ENCODE assay signal across 8 mouse cellular contexts in the genomic region with DNA sequence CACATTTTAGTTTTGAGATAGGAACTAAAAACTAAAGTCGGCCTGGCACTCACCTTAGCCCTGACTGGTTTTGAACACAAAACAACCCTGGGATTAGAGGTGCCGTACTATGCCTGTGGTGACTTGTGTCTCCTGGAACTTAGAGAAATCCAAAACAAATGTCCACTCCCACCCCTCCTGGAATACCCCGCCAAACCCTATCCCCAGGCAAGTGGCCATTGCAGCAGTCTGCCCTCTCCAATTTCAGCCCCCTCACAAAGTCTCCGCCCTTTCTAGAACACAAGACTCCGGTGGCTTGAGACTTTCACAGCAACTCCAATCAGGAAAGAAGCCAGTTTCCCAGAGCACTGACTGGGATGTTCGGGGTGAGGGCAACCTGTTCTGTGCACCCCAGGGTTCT. TPM values are rescaled to one million over a fixed set of nuclear protein-coding genes. Genes with fewer than 3 reads are reported as not detected.
DNase-seq lines count a peak whose midpoint lies in the region; ATAC-seq lines count a peak whose summit lies in the region.

A gene (plus strand): TSS at position 275 of the 400 bp plus-strand sequence.

- DNase-seq in kidney, postnatal 25 days: no peak
- DNase-seq in adrenal gland, adult 2 months: no peak
- DNase-seq in hindbrain, embryonic 14.5 days (ENCODE audit: low spot score): no peak
- DNase-seq in spleen, postnatal 14 days (ENCODE audit: low spot score in 2 of 2): no peak
- no peak for DNase-seq in lung, adult 18-20 months

- H3K4me1 ChIP-seq in kidney, embryonic 15.5 days: peaks cover 18% of the 10 kb centered on the region
- peaks cover 12% of the 10 kb centered on the region for H3K4me1 ChIP-seq in forebrain, embryonic 16.5 days (replicated peaks; ENCODE audit: control insufficient read depth, insufficient read depth, low read length)
- peaks cover 11% of the 10 kb centered on the region for H3K4me1 ChIP-seq in hindbrain, embryonic 14.5 days (replicated peaks; ENCODE audit: control insufficient read depth, insufficient read depth, low read length)
- peaks cover 40% of the 10 kb centered on the region for H3K4me1 ChIP-seq in liver, embryonic 16.5 days (ENCODE audit: control insufficient read depth, low read depth, low read length)

- no peaks in the 10 kb centered on the region for H3K9me3 ChIP-seq in kidney, embryonic 15.5 days (replicated peaks)
- H3K9me3 ChIP-seq in forebrain, embryonic 16.5 days (ENCODE audit: control insufficient read depth, low read length): no peaks in the 10 kb centered on the region
- H3K9me3 ChIP-seq in hindbrain, embryonic 14.5 days (ENCODE audit: control insufficient read depth, low read length): no peaks in the 10 kb centered on the region
- no peaks in the 10 kb centered on the region for H3K9me3 ChIP-seq in liver, embryonic 16.5 days (replicated peaks; ENCODE audit: control insufficient read depth, low read length)

- peak within 1 kb of the TSS; percentile 82 for H3K4me3 ChIP-seq in kidney, embryonic 15.5 days (replicated peaks)
- peak within 1 kb of the TSS; percentile 91 for H3K4me3 ChIP-seq in forebrain, embryonic 16.5 days (replicated peaks; ENCODE audit: low read length)
- H3K4me3 ChIP-seq in hindbrain, embryonic 14.5 days (replicated peaks; ENCODE audit: low read length): peak within 1 kb of the TSS; percentile 93
- H3K4me3 ChIP-seq in liver, embryonic 16.5 days (ENCODE audit: low read depth, low read length): peak within 1 kb of the TSS; percentile 92

- H3K4me2 ChIP-seq in kidney, embryonic 15.5 days: peak within 1 kb of the TSS; percentile 80
- peak within 1 kb of the TSS; percentile 87 for H3K4me2 ChIP-seq in forebrain, embryonic 16.5 days (ENCODE audit: low read length)
- H3K4me2 ChIP-seq in hindbrain, embryonic 14.5 days (replicated peaks): peak within 1 kb of the TSS; percentile 90
- H3K4me2 ChIP-seq in liver, embryonic 16.5 days (ENCODE audit: low read depth, low read length): peak within 1 kb of the TSS; percentile 84

- H3K9ac ChIP-seq in kidney, embryonic 15.5 days: peak within 1 kb of the TSS; percentile 93
- H3K9ac ChIP-seq in forebrain, embryonic 16.5 days (replicated peaks; ENCODE audit: low read depth, low read length): peak within 1 kb of the TSS; percentile 98
- peak within 1 kb of the TSS; percentile 96 for H3K9ac ChIP-seq in hindbrain, embryonic 14.5 days
- H3K9ac ChIP-seq in liver, embryonic 16.5 days (ENCODE audit: low read depth, low read length): peak within 1 kb of the TSS; percentile 98

- peak within 1 kb of the TSS; percentile 60 for H3K27ac ChIP-seq in kidney, embryonic 15.5 days
- H3K27ac ChIP-seq in forebrain, embryonic 16.5 days (ENCODE audit: low read length): peak within 1 kb of the TSS; percentile 18; the same call in 1 of the 2 replicates
- peak within 1 kb of the TSS; percentile 74 for H3K27ac ChIP-seq in hindbrain, embryonic 14.5 days
- H3K27ac ChIP-seq in liver, embryonic 16.5 days (ENCODE audit: low read length): peak within 1 kb of the TSS; percentile 97

- peaks cover 23% of the 10 kb centered on the region for H3K36me3 ChIP-seq in kidney, embryonic 15.5 days
- no peaks in the 10 kb centered on the region for H3K36me3 ChIP-seq in forebrain, embryonic 16.5 days (ENCODE audit: control insufficient read depth, insufficient read depth)
- H3K36me3 ChIP-seq in hindbrain, embryonic 14.5 days (replicated peaks; ENCODE audit: control insufficient read depth, insufficient read depth): peaks cover 14% of the 10 kb centered on the region
- H3K36me3 ChIP-seq in liver, embryonic 16.5 days (ENCODE audit: control insufficient read depth, insufficient read depth): peaks cover 11% of the 10 kb centered on the region

- peak; percentile 64 for ATAC-seq in kidney, embryonic 15.5 days (replicated peaks; ENCODE audit: low FRiP score)
- ATAC-seq in forebrain, embryonic 16.5 days: no peak; the same call in 1 of the 2 replicates
- ATAC-seq in hindbrain, embryonic 14.5 days (ENCODE audit: low FRiP score): no peak
- ATAC-seq in liver, embryonic 16.5 days (ENCODE audit: low read depth): no peak

- WGBS in kidney, embryonic 15.5 days: 25% methylated on average over 6 of the region's 6 CpGs
- WGBS in forebrain, embryonic 16.5 days: 31% methylated on average over 6 of the region's 6 CpGs
- WGBS in hindbrain, embryonic 14.5 days: 29% methylated on average over 6 of the region's 6 CpGs
- WGBS in liver, embryonic 16.5 days (ENCODE audit: insufficient replicate concordance): 36% methylated on average over 6 of the region's 6 CpGs

- H3K27me3 ChIP-seq in kidney, embryonic 15.5 days: no peaks in the 10 kb centered on the region
- H3K27me3 ChIP-seq in forebrain, embryonic 16.5 days (replicated peaks; ENCODE audit: control insufficient read depth, insufficient read depth, low read length): no peaks in the 10 kb centered on the region
- no peaks in the 10 kb centered on the region for H3K27me3 ChIP-seq in hindbrain, embryonic 14.5 days (ENCODE audit: control insufficient read depth, insufficient read depth, low read length)
- no peaks in the 10 kb centered on the region for H3K27me3 ChIP-seq in liver, embryonic 16.5 days (ENCODE audit: control insufficient read depth, insufficient read depth, low read depth, low read length)

RNA-seq across cellular contexts. Expression of the gene that starts here (rescaled TPM):
- polyA plus RNA-seq in kidney, embryonic 15.5 days (2015; fragmentation: Nextera tagmentation; extraction: Ambion mirVana): 145 and 149 TPM in 2 replicates
- 100 to 1,000 TPM; 204 to 358 TPM for total RNA-seq in adrenal gland, adult 2 months (2021)
- polyA plus RNA-seq in adrenal gland, adult 2 months (2012; rRNA removed): 303 and 351 TPM in 2 replicates
- polyA plus RNA-seq in forebrain, embryonic 16.5 days (2015; fragmentation: Nextera tagmentation; extraction: Ambion mirVana): 48.2 and 49.3 TPM in 2 replicates
- polyA plus RNA-seq in hindbrain, embryonic 14.5 days (2014; fragmentation: Nextera tagmentation; extraction: Ambion mirVana): 60.3 and 61.5 TPM in 2 replicates
- 196 and 234 TPM in 2 replicates for polyA plus RNA-seq in liver, embryonic 16.5 days (2015; fragmentation: Nextera tagmentation; extraction: Ambion mirVana)

Comparison
In these comparisons a context has a peak if more than half of its experiments do, and no peak if none do; other contexts are left out.
1. H3K27ac ChIP-seq: peak in every context shown above with its lines; median percentile 97 in liver, embryonic 16.5 days; 74 in hindbrain, embryonic 14.5 days; 60 in kidney, embryonic 15.5 days; 18 in forebrain, embryonic 16.5 days.